Mouse (Mus musculus): ENCODE measurements around the gene Cdkn1b. TPM values are rescaled to one million over a fixed set of nuclear protein-coding genes. Genes with fewer than 3 reads are reported as not detected.

Gene Cdkn1b
- polyA plus RNA-seq, 1 experiment from 2014 or later: 17.0 TPM

DNA sequence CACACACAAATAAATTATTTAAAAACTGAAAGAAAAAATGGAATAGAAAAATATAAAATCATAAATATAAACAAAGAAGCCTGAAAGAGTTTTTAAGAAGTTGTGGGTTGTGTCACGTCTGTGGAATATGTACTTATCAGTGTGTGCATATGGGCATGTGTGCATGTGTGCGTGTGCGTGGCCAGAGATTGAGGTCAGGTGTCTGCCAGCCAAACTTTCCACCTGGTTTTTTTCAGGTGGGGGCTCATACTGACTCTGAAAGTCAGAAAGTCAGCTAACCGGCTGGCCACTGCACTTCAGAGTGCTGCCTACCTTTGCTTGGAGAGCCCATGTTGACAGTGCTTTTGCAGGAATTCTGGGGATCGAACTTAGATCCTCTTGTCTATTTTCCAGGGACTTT is 14.1 kb downstream of the Cdkn1b start:
- H3K36me3 ChIP-seq: no peaks in the 10 kb centered on the region
- no peak overlapping the region for H3K9ac ChIP-seq
- no peak for ATAC-seq (ENCODE audit: low FRiP score, low read depth)
- no peak overlapping the region for H3K4me2 ChIP-seq
- H3K9me3 ChIP-seq: no peaks in the 10 kb centered on the region
- no peaks in the 10 kb centered on the region for H3K27me3 ChIP-seq
- WGBS: 98% methylated on average over 5 of the region's 5 CpGs
- peaks cover under 1% of the 10 kb centered on the region for H3K4me1 ChIP-seq (replicated peaks)
- H3K4me3 ChIP-seq: no peak overlapping the region
- H3K27ac ChIP-seq (replicated peaks): no peak overlapping the region

DNA sequence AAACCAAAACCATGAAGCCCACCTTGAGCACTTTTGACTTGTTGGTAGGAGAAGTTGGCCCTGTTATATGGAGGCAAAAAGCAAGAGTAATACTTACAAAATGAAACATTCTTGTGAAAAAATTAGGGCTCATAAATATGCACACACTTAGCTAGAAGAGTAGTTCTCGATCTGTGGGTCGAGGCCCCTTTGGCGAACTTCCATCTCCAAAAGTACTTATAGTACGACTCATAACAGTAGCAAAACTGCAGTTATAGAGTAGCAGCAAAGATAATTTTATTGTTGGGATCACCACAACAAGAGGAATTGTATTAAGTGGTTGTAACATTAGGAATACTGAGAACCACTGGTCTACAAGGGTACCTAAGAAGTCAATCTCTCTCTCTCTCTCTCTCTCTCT is 19.6 kb downstream of the Cdkn1b start:
- WGBS: 92% methylated on average over 4 of the region's 4 CpGs
- no peaks in the 10 kb centered on the region for H3K27me3 ChIP-seq
- H3K36me3 ChIP-seq: no peaks in the 10 kb centered on the region
- ATAC-seq (ENCODE audit: low FRiP score, low read depth): no peak
- no peak overlapping the region for H3K27ac ChIP-seq (replicated peaks)
- no peak overlapping the region for H3K4me3 ChIP-seq
- no peak overlapping the region for H3K9ac ChIP-seq
- H3K4me2 ChIP-seq: no peak overlapping the region
- H3K4me1 ChIP-seq (replicated peaks): no peaks in the 10 kb centered on the region
- no peaks in the 10 kb centered on the region for H3K9me3 ChIP-seq

GRCm38 (mm10) chr6:134943759-134944407 is 23.7 kb downstream of the Cdkn1b start:
- no peak overlapping the region for H3K4me3 ChIP-seq
- no peak for ATAC-seq (ENCODE audit: low FRiP score, low read depth)
- H3K4me2 ChIP-seq: no peak overlapping the region
- H3K36me3 ChIP-seq: no peaks in the 10 kb centered on the region
- no peaks in the 10 kb centered on the region for H3K4me1 ChIP-seq (replicated peaks)
- no peak overlapping the region for H3K27ac ChIP-seq (replicated peaks)
- H3K27me3 ChIP-seq: no peaks in the 10 kb centered on the region
- no peak overlapping the region for H3K9ac ChIP-seq
- no peaks in the 10 kb centered on the region for H3K9me3 ChIP-seq
- 80% methylated on average over 13 of the region's 13 CpGs for WGBS

DNA sequence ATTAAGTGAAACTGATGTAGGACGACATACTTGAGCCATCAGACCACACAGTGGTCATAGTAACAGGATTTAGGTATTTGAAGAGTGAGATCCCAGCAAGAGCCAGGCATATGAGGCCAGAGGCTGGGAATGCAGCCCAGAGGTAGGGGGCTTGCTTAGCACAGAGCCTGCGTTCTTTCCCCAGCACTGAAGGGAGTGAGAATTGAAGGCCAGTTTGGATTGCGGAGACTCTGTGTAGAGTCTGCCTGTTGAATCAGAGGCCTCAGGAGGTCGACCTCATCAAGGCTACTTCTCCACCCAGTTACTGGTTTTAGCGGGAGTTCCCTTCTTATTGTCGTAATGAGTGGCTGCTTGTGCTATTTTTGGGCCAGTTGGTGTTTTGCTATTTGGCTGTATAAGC is 25.9 kb downstream of the Cdkn1b start:
- H3K36me3 ChIP-seq: no peaks in the 10 kb centered on the region
- H3K27ac ChIP-seq (replicated peaks): no peak overlapping the region
- no peak for ATAC-seq (ENCODE audit: low FRiP score, low read depth)
- 75% methylated on average over 6 of the region's 6 CpGs for WGBS
- H3K4me3 ChIP-seq: no peak overlapping the region
- H3K9ac ChIP-seq: no peak overlapping the region
- no peaks in the 10 kb centered on the region for H3K4me1 ChIP-seq (replicated peaks)
- no peak overlapping the region for H3K4me2 ChIP-seq
- H3K27me3 ChIP-seq: no peaks in the 10 kb centered on the region
- no peaks in the 10 kb centered on the region for H3K9me3 ChIP-seq

DNA sequence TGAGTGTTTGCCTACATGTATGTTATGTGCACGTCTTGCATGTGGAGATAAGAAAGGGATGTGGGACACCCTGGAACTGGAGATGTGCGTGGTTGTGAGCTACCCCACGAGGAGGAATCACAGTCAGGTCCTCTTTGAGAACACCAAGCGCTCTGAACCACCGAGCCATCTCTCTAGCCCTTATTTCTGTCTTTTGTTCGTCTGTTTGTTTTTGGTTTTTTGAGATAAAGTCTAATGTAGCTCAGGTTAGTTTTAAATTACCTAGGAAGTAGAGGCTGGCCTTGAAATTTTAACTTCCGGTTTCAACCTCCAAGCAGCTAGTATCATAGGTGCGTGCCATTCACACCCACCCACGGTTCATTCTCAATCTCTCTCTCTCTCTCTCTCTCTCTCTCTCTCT is 26.7 kb downstream of the Cdkn1b start:
- H3K36me3 ChIP-seq: no peaks in the 10 kb centered on the region
- no peak for ATAC-seq (ENCODE audit: low FRiP score, low read depth)

DNA sequence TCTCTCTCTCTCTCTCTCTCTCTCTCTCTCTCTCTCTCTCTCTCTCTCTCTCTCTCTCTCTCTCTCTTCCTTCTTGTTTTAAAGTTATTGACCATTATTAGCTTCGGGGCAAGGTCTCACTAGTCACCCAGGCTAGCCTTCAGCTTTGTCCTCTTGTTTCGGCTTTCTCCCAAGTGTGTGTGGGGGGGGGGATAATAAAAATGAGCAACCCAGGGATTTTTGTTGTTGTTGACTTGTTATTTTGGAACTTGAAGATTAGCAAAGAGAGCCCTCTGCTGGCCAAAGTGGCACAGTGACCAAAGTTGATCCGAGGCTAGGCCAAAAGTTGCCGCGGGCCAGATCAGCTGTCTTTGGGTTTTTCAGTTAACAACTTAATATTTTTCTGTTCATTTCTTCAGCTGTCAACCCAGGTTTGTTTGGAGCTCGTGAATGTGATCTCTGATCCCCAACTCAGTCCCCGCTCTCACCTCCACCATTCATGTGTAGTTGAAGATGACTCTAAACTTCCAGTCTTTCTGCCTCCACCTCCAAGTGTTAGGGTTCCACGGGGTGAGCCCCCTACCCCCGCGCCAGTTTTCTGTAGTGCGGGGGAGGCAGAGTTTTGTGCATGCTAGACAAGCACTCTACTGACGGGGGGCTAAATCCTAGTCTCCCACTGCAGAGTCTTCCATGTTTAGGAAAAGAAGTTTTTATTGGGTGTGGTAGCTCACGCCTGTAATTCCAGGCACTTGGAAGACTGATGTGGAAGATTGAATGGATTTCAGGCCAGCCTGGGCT is 27.3 kb downstream of the Cdkn1b start:
- Histone ChIP-seq H3K4me2 (no peak overlapping the region), H3K4me1 (replicated peaks) (no peaks in the 10 kb centered on the region), H3K27me3 (no peaks in the 10 kb centered on the region), H3K4me3 (no peak overlapping the region), H3K9ac (no peak overlapping the region), H3K36me3 (no peaks in the 10 kb centered on the region), H3K27ac (replicated peaks) (no peak overlapping the region), H3K9me3 (no peaks in the 10 kb centered on the region)
- ATAC-seq (ENCODE audit: low FRiP score, low read depth): peak; percentile 38; the same call in 1 of the 2 replicates
- WGBS: 48% methylated on average over 13 of the region's 13 CpGs

More for the DNA sequence above, 26.7 kb downstream of the Cdkn1b start:
- Histone ChIP-seq H3K27ac (replicated peaks) (no peak overlapping the region), H3K4me2 (no peak overlapping the region), H3K4me3 (no peak overlapping the region), H3K27me3 (no peaks in the 10 kb centered on the region), H3K4me1 (replicated peaks) (no peaks in the 10 kb centered on the region), H3K9me3 (no peaks in the 10 kb centered on the region), H3K9ac (no peak overlapping the region)
- 85% methylated on average over 9 of the region's 9 CpGs for WGBS

- Histone ChIP-seq H3K4me3 (no peak overlapping the region), H3K4me2 (no peak overlapping the region), H3K27ac (replicated peaks) (no peak overlapping the region), H3K9me3 (no peaks in the 10 kb centered on the region), H3K36me3 (no peaks in the 10 kb centered on the region), H3K27me3 (no peaks in the 10 kb centered on the region), H3K4me1 (replicated peaks) (no peaks in the 10 kb centered on the region), H3K9ac (no peak overlapping the region)
- no peak for ATAC-seq (ENCODE audit: low FRiP score, low read depth)
- 72% methylated on average over 11 of the region's 11 CpGs for WGBS
Observed at GRCm38 (mm10) chr6:134948522-134949061, 28.4 kb downstream of the Cdkn1b start.

- H3K27me3 ChIP-seq: no peaks in the 10 kb centered on the region
- H3K4me2 ChIP-seq: no peak overlapping the region
- no peak overlapping the region for H3K9ac ChIP-seq
- no peaks in the 10 kb centered on the region for H3K36me3 ChIP-seq
- no peak overlapping the region for H3K27ac ChIP-seq (replicated peaks)
- 91% methylated on average over 3 of the region's 3 CpGs for whole genome bisulfite sequencing
- no peaks in the 10 kb centered on the region for H3K4me1 ChIP-seq (replicated peaks)
- H3K9me3 ChIP-seq: no peaks in the 10 kb centered on the region
- no peak overlapping the region for H3K4me3 ChIP-seq
- ATAC-seq (ENCODE audit: low FRiP score, low read depth): no peak
Observed at GRCm38 (mm10) chr6:134949241-134949640, 29.0 kb downstream of the Cdkn1b start.

DNA sequence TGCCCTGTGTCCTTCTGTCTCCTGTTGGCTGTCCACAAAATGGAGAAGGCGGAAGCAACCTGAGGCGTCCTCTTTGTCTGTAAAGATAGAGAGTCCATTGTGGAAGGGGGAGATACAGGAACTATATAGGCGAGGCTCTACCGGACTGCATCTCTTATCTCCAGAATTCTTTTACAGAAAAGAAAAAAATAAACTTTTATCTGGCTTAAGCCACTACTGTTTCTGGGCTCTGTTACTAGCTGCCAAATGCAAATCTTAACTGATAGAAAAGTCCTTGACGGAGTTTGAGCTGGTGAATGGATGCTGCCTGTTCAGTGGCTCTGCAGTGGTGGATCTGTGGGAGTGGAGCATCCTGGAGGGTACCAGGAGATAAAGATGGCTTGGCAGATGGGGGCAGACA is 31.2 kb downstream of the Cdkn1b start:
- Histone ChIP-seq H3K4me3 (no peak overlapping the region), H3K4me1 (replicated peaks) (no peaks in the 10 kb centered on the region), H3K27ac (replicated peaks) (no peak overlapping the region), H3K36me3 (no peaks in the 10 kb centered on the region), H3K9ac (no peak overlapping the region), H3K9me3 (no peaks in the 10 kb centered on the region), H3K4me2 (no peak overlapping the region), H3K27me3 (no peaks in the 10 kb centered on the region)
- ATAC-seq (ENCODE audit: low FRiP score, low read depth): no peak
- WGBS: 95% methylated on average over 5 of the region's 5 CpGs

- H3K27me3 ChIP-seq: no peaks in the 10 kb centered on the region
- H3K9ac ChIP-seq: no peak overlapping the region
- no peak overlapping the region for H3K27ac ChIP-seq (replicated peaks)
- no peaks in the 10 kb centered on the region for H3K4me1 ChIP-seq (replicated peaks)
- H3K9me3 ChIP-seq: no peaks in the 10 kb centered on the region
- H3K4me3 ChIP-seq: no peak overlapping the region
- H3K4me2 ChIP-seq: peak overlapping the region; percentile 17; the same call in 1 of the 2 replicates
- no peaks in the 10 kb centered on the region for H3K36me3 ChIP-seq
- WGBS: 36% methylated on average over 11 of the region's 11 CpGs
- ATAC-seq (ENCODE audit: low FRiP score, low read depth): no peak
Observed at GRCm38 (mm10) chr6:134953976-134954375, 33.8 kb downstream of the Cdkn1b start.

DNA sequence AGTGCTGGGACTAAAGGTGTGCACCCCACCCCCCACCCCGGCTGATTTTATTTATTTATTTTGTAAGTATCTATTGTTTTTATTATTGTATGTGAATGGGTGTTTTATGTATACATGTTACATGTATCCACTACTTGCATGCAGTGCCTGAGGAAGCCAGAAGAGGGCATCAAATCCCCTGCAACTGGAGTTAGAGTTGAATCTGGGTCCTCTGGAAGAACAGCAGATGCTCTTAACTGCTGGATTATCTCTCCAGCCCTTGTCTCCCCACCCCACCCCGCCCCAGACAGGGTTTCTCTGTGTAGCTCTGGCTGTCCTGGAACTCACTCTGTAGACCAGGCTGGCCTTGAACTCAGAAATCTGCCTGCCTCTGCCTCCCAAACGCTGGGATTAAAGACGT is 36.2 kb downstream of the Cdkn1b start:
- 87% methylated on average over 4 of the region's 4 CpGs for WGBS

GRCm38 (mm10) chr6:134961286-134961685 is 41.1 kb downstream of the Cdkn1b start:
- Histone ChIP-seq H3K9me3 (no peaks in the 10 kb centered on the region), H3K4me2 (no peak overlapping the region), H3K27me3 (no peaks in the 10 kb centered on the region), H3K9ac (no peak overlapping the region), H3K27ac (replicated peaks) (no peak overlapping the region), H3K36me3 (no peaks in the 10 kb centered on the region), H3K4me1 (replicated peaks) (0 out of 2 replicates have a peak, but pooled peaks cover 11% of the 10 kb centered on the region), H3K4me3 (no peak overlapping the region)
- ATAC-seq (ENCODE audit: low FRiP score, low read depth): no peak
- 53% methylated on average over 5 of the region's 5 CpGs for WGBS

More for the DNA sequence above, 36.2 kb downstream of the Cdkn1b start:
- no peak overlapping the region for H3K4me2 ChIP-seq
- H3K27me3 ChIP-seq: no peaks in the 10 kb centered on the region
- no peak overlapping the region for H3K27ac ChIP-seq (replicated peaks)
- no peaks in the 10 kb centered on the region for H3K36me3 ChIP-seq
- ATAC-seq (ENCODE audit: low FRiP score, low read depth): no peak
- no peaks in the 10 kb centered on the region for H3K9me3 ChIP-seq
- H3K4me3 ChIP-seq: no peak overlapping the region
- H3K4me1 ChIP-seq (replicated peaks): 0 out of 2 replicates have a peak, but pooled peaks cover 6% of the 10 kb centered on the region
- no peak overlapping the region for H3K9ac ChIP-seq
